Mouse (Mus musculus) liver, embryonic 16.5 days (tissue): ENCODE measurements around the gene Nudt9. TPM values are rescaled to one million over a fixed set of nuclear protein-coding genes. Genes with fewer than 3 reads are reported as not detected.

ENCODE experiments used
- ATAC-seq: fragments of 200-750 bp; cut with Nextera tagmentation; 2 replicates; pipeline ENCODE4 v1.8.0; 2017; ENCODE audit warnings: low read depth, mild to moderate bottlenecking, moderate number of reproducible peaks, moderate library complexity
- H3K27ac ChIP-seq: fragments of 300-500 bp; sonication (generic); 2 replicates; pipeline ENCODE4 v1.5.1; 2014; ENCODE audit warnings: mild to moderate bottlenecking, low read length
- H3K27me3 ChIP-seq: fragments of 300-500 bp; sonication (generic); 2 replicates; pipeline ENCODE4 v1.6.1; 2014; ENCODE audit warnings: low read depth, low read length, mixed read lengths; ENCODE audit not compliant: control insufficient read depth, insufficient read depth
- H3K36me3 ChIP-seq: fragments of 300-500 bp; sonication (generic); 2 replicates; pipeline ENCODE4 v1.6.1; 2014; ENCODE audit warnings: mild to moderate bottlenecking; ENCODE audit not compliant: control insufficient read depth, insufficient read depth
- H3K4me1 ChIP-seq: fragments of 300-500 bp; sonication (generic); 2 replicates; pipeline ENCODE4 v1.6.1; 2014; ENCODE audit warnings: low read depth, low read length, mixed read lengths; ENCODE audit not compliant: control insufficient read depth
- H3K4me2 ChIP-seq: fragments of 300-500 bp; sonication (generic); 2 replicates; pipeline ENCODE4 v1.6.1; 2014; ENCODE audit warnings: low read depth, low read length, mixed read lengths
- H3K4me3 ChIP-seq: fragments of 300-500 bp; sonication (generic); 2 replicates; pipeline ENCODE4 v1.5.1; 2014; ENCODE audit warnings: low read depth, mild to moderate bottlenecking, low read length
- H3K9ac ChIP-seq: fragments of 300-500 bp; sonication (generic); 2 replicates; pipeline ENCODE4 v1.6.1; 2014; ENCODE audit warnings: low read depth, low read length
- H3K9me3 ChIP-seq: fragments of 300-500 bp; sonication (generic); replicated peaks from 2 replicates; pipeline ENCODE4 v1.6.1; 2016; ENCODE audit warnings: low read length; ENCODE audit not compliant: control insufficient read depth
- whole genome bisulfite sequencing: fragments of 180-500 bp; shearing (Covaris S2); extraction: QIAGEN DNeasy Blood & Tissue Kit; methylation state at CpG from one replicate; pipeline ENCODE4 v1.1.7; 2014; ENCODE audit not compliant: insufficient replicate concordance; 5-methylcytosine and 5-hydroxymethylcytosine counted together
- polyA plus RNA-seq: library from polyadenylated mRNA; unstranded; fragments of >200 nt; fragmentation: Nextera tagmentation; extraction: Ambion mirVana; gene quantifications from 2 replicates; pipeline ENCODE4 v1.2.1, GENCODE M21; 2015

Gene Nudt9
- polyA plus RNA-seq, 1 experiment from 2014 or later = 62.1 TPM

DNA sequence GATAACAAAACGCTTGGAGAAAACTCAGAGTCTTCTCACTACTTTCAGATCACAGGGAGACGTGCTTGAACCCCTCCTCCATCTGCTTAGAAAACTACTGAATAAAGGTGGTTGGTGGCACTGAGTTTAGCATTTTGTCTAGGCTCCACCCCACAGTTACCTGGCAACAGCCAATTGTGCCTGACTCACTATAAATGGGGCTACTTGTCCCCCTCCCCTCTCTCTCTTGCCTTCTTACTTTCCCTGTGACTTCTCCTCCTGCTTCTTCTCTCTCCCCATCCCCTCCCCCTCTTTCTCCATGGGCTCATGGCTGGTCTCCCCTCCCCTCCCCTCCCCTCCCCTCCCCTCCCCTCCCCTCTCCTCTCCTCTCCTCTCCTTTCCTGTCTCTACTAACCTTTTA, 58.0 kb downstream of the Nudt9 start:
- WGBS = 66% methylated on average over 2 of the region's 2 CpGs
- no peak overlapping the region for H3K4me3 ChIP-seq
- no peaks in the 10 kb centered on the region for H3K9me3 ChIP-seq
- H3K4me1 ChIP-seq = no peaks in the 10 kb centered on the region
- no peaks in the 10 kb centered on the region for H3K36me3 ChIP-seq
- H3K27me3 ChIP-seq = no peaks in the 10 kb centered on the region
- H3K9ac ChIP-seq = no peak overlapping the region
- no peak overlapping the region for H3K4me2 ChIP-seq
- no peak overlapping the region for H3K27ac ChIP-seq
- no peak for ATAC-seq

DNA sequence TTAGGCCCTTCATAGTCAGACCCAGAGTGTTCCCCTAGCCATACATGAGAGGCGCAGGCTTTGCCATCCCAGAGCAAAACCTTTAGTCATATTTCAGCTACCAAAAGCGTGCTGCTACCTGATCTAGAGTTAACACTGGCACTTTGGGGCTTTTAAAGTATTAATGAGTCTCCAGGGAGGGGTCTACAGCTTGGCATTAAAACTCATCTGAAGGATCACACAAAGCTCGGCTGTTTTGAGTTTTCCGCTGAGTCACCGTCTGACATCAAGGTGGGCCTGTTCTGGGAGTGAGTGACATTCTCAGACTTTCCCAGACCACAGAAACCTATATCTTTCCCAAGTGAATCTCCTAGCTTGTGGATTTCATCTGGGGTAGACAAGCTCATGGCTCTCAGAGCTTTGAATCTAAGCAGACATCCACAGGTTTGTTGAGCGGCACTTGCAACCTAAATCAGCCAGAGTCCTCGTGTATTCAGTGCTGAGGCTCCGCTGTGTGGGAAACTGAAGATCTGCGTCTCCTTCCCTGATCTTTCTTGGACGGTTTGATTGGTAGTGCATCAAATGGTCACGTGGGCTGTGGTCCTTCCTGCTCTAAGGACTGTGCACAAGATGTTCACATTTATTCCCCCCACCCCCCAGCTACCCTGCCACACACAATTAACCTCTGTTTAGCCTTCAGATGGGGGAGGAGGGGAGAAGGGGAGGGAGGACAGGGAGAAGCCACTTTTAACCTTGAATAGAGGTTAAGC, 62.2 kb downstream of the Nudt9 start:
- 57% methylated on average over 11 of the region's 11 CpGs for WGBS
- Histone ChIP-seq H3K9ac (no peak overlapping the region), H3K27ac (no peak overlapping the region), H3K4me1 (no peaks in the 10 kb centered on the region), H3K4me2 (no peak overlapping the region), H3K9me3 (no peaks in the 10 kb centered on the region), H3K36me3 (no peaks in the 10 kb centered on the region), H3K4me3 (no peak overlapping the region), H3K27me3 (no peaks in the 10 kb centered on the region)
- ATAC-seq = no peak

DNA sequence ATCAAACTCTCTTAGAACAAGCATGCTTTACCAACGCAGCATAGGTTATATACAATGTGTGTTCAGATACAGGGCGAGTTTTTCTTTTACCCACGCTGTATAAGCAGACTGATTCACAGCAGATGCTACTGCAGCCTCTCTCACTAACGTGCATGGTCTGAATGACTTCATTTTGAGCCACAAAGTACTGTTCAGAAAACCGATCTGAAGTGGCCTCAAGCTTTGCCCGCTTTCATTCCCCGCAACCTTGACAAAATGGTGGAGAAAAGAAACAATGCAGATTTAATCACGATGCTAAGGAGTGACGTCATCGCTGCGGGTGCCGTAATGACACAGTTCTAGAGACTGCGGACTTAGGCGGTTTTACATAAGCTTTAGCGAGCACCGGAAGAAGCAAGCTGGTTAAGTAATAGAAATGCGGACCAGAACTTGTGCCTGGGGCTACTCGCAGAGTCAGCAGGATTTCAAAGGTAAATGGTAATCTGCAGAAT, 62.8 kb downstream of the Nudt9 start:
- no peak for ATAC-seq
- H3K4me2 ChIP-seq = no peak overlapping the region
- no peak overlapping the region for H3K27ac ChIP-seq
- no peaks in the 10 kb centered on the region for H3K4me1 ChIP-seq
- no peaks in the 10 kb centered on the region for H3K9me3 ChIP-seq
- no peak overlapping the region for H3K4me3 ChIP-seq
- no peaks in the 10 kb centered on the region for H3K36me3 ChIP-seq
- 22% methylated on average over 18 of the region's 18 CpGs for WGBS
- no peaks in the 10 kb centered on the region for H3K27me3 ChIP-seq
- H3K9ac ChIP-seq = no peak overlapping the region

DNA sequence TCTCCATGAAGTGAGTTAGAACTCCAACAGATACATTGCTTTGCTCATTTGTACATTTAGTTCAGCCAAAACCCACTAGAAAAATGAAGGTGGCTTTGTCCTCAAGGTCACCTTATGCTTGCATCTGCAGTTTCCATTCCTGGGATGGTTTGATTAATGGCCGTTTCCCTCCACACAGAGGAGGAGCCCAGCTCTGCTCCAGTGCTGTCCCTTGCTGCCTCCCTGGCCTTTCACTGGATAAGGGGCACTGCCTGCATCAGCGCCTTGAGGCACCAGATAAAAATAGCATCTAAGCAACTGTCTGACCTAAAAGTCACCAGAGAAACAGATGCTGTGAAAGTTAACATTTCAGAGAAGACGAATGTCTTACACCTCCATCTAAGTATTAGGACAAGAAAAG, 63.4 kb downstream of the Nudt9 start:
- Histone ChIP-seq H3K27me3 (no peaks in the 10 kb centered on the region), H3K4me3 (no peak overlapping the region), H3K9me3 (no peaks in the 10 kb centered on the region), H3K9ac (no peak overlapping the region), H3K4me2 (no peak overlapping the region), H3K4me1 (no peaks in the 10 kb centered on the region), H3K27ac (no peak overlapping the region), H3K36me3 (no peaks in the 10 kb centered on the region)
- no peak for ATAC-seq
- 35% methylated on average over 3 of the region's 3 CpGs for WGBS

DNA sequence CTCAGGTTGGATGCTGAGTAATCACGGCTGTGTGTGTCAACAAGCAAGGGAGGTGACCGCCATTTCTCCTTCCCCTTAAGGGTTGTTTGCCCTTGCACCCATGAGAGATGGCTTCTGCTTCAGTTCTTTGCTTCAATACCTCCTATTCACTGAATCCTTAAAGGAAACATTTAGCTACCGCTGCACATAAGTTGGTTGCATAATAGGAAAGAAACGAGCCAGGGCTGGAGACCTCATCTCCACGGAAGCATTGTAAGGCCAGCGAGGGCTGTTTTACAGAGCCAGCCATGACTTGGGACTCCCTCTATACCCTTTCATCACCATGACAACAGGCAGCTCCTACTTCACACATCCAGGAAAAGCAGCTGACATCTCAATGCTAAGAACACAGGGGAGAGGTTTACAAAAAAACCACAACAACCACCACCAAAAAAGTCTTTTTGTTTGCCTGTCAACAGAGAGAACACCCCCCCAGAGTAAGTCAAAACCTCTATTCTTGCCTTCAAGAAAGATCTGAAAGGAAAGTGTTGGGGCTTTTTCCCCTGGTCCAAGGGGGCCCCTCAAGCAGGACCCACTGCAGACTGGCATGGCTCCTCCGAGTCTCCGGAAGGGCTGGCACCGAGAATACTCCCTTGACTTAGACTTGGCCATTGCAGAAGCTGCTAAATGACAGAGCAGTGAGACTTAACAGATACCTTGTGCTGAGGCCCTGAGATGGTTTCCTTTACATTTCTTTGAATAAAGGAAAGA, 64.2 kb downstream of the Nudt9 start:
- Histone ChIP-seq H3K27me3 (no peaks in the 10 kb centered on the region), H3K4me1 (no peaks in the 10 kb centered on the region), H3K9me3 (no peaks in the 10 kb centered on the region), H3K36me3 (no peaks in the 10 kb centered on the region), H3K4me2 (no peak overlapping the region), H3K4me3 (no peak overlapping the region), H3K27ac (no peak overlapping the region), H3K9ac (no peak overlapping the region)
- WGBS = 40% methylated on average over 9 of the region's 9 CpGs
- ATAC-seq = no peak

DNA sequence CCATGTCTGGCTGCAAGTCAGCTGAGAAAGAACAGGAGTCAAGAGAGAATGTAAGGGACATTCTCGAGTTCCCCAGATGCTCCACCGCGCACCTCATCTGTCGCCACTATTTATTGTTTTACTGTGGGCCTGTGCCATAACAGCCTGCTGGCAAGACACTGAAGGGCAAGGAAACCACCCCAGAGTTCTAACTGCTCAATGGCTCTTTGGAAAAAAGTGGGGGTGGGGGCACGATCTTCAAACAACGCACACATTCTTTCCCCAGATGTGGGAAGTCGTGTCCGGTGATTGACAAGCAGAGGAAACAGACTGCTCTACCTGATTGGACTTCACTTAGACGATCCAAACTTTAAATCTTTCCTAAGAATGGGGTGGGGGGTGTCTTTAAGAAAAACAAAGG, 65.9 kb downstream of the Nudt9 start:
- no peak for ATAC-seq
- Histone ChIP-seq H3K9ac (no peak overlapping the region), H3K4me1 (no peaks in the 10 kb centered on the region), H3K4me2 (no peak overlapping the region), H3K36me3 (no peaks in the 10 kb centered on the region), H3K4me3 (no peak overlapping the region), H3K27ac (no peak overlapping the region), H3K27me3 (no peaks in the 10 kb centered on the region), H3K9me3 (no peaks in the 10 kb centered on the region)
- 9% methylated on average over 9 of the region's 9 CpGs for WGBS

DNA sequence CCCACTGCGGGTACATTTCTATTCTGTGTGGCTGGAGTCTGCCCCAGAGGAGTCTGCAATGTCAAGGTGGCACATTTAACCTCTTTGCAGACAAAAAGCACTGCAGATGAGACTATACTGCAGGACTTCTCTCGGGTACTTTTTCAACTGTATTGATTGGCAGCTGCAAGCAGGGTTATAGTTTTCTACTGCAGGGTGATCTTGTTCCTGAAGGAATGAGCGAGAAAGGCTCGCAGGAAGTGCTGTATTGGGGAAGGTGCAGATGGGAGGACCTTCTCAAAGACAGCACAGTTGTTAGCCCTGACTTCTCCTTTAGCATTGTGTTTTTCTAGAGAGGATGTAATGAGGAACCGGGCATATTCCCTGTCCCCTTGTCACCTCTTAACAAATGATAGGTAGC, 66.4 kb downstream of the Nudt9 start:
- no peak overlapping the region for H3K4me2 ChIP-seq
- H3K4me1 ChIP-seq = no peaks in the 10 kb centered on the region
- H3K4me3 ChIP-seq = no peak overlapping the region
- WGBS = 9% methylated on average over 5 of the region's 5 CpGs
- no peak overlapping the region for H3K27ac ChIP-seq
- no peaks in the 10 kb centered on the region for H3K9me3 ChIP-seq
- H3K27me3 ChIP-seq = no peaks in the 10 kb centered on the region
- no peak for ATAC-seq
- no peak overlapping the region for H3K9ac ChIP-seq
- no peaks in the 10 kb centered on the region for H3K36me3 ChIP-seq

DNA sequence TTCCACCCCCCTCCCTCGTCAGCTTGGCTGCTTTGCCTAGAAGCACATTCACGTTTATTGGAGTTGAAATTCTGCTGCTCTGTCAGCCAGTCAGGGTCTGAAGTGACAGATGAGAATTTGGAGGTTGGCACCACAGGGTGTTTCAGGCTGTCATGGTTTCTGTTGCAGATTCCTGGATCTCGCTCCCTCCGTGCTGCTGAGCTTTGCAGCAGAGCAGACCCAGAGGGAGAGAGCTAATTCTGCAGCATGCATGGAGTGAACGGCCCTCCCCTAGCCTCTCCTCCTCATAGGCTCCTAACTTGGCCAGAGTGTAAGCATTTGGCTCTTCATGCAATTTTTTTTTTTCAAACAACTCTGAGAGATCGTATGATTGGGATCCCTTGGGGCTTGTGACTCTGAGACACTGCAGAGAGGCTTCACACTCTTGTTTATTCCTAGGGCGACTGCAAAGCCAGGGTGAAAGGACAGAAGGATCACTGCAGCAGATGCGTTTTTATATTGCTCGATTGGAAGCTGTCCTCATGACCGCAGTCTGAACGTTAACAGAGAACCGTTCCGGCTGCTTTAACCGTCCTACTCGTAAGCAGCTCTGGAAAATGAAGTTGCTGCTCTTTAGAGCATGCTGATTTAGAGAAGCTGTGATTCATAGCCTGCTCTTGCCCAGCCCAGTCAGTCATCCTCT, 67.5 kb downstream of the Nudt9 start, which contains the start of gene Sparcl1:
Gene Sparcl1 (minus strand): TSS at position 243 of the 682 bp plus-strand sequence.
- H3K27me3 ChIP-seq = no peaks in the 10 kb centered on the region
- H3K27ac ChIP-seq = no peak within 1 kb of the TSS
- H3K9ac ChIP-seq = no peak within 1 kb of the TSS
- H3K4me2 ChIP-seq = no peak within 1 kb of the TSS
- H3K4me3 ChIP-seq = no peak within 1 kb of the TSS
- H3K9me3 ChIP-seq = no peaks in the 10 kb centered on the region
- H3K4me1 ChIP-seq = no peaks in the 10 kb centered on the region
- ATAC-seq = no peak
- WGBS = 47% methylated on average over 15 of the region's 15 CpGs
- H3K36me3 ChIP-seq = no peaks in the 10 kb centered on the region
